Mouse (Mus musculus) E14TG2a.4 (cell line): ENCODE measurements around the gene Msln.

Source experiments
- H3K27me3 ChIP-seq: 2 replicates; pipeline ENCODE4 v1.6.1; 2014; ENCODE audit warnings: low read length, control low read depth; ENCODE audit not compliant: insufficient read depth
- H3K36me3 ChIP-seq: 2 replicates; pipeline ENCODE4 v1.6.1; 2014; ENCODE audit warnings: low read length, control low read depth; ENCODE audit not compliant: insufficient read depth
- H3K4me1 ChIP-seq: replicated peaks from 2 replicates; pipeline ENCODE4 v1.6.1; 2014; ENCODE audit warnings: low read depth, low read length, control low read depth
- H3K4me3 ChIP-seq: replicated peaks from 2 replicates; pipeline ENCODE4 v1.5.1; 2014; ENCODE audit warnings: mild to moderate bottlenecking, low read length
- H3K9me3 ChIP-seq: 2 replicates; pipeline ENCODE4 v1.6.1; 2014; ENCODE audit warnings: low read length, control low read depth
- CTCF ChIP-seq: conservative IDR thresholded peaks from 2 replicates; pipeline ENCODE4 v1.5.1; 2014; ENCODE audit warnings: low read length
- NANOG ChIP-seq: IDR thresholded peaks from 2 replicates; pipeline ENCODE4 v1.6.1; 2014; ENCODE audit warnings: borderline replicate concordance, low read length, mixed read lengths
- POU5F1 ChIP-seq: IDR thresholded peaks from 2 replicates; pipeline ENCODE4 v1.6.1; 2014; ENCODE audit warnings: low read length, borderline replicate concordance

The Msln gene

GRCm38 (mm10) chr17:25721476-25721875 is 32.7 kb downstream of the Msln start:
- peaks cover 87% of the 10 kb centered on the region for H3K4me1 ChIP-seq
- peaks cover 89% of the 10 kb centered on the region for H3K36me3 ChIP-seq
- H3K27me3 ChIP-seq = peaks cover 5% of the 10 kb centered on the region; the same call in 1 of the 2 replicates
- H3K9me3 ChIP-seq = no peaks in the 10 kb centered on the region
- no peak for TF ChIP-seq CTCF
- TF ChIP-seq POU5F1 = no peak
- no peak for TF ChIP-seq NANOG
- no peak overlapping the region for H3K4me3 ChIP-seq

DNA sequence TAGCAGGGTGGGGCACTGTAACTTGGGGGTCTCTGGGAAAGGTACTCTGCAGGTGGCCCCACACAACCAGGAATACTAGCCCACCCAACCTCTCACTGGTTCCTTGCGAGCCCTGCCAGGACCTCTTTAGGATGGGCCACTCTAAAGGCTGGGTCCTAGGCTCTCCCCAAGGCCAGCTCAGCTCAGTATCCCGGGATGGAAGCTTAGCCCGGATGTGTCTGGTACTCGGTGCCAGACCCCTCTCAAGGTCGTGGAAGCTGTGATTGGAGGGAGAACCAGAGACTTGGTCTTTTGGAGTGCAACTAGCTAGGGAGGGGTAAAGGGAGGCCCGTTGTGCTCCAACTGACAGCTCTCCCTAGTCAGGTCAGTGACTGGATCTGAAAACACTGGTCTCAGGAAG is 36.5 kb downstream of the Msln start:
- TF ChIP-seq NANOG (no peak), POU5F1 (no peak), CTCF (no peak)
- Histone ChIP-seq H3K4me3 (peak overlapping the region; percentile 72), H3K27me3 (peaks cover 15% of the 10 kb centered on the region), H3K4me1 (peaks cover 77% of the 10 kb centered on the region), H3K36me3 (peaks cover 51% of the 10 kb centered on the region), H3K9me3 (0 out of 2 replicates have a peak, but pooled peaks cover 3% of the 10 kb centered on the region)

DNA sequence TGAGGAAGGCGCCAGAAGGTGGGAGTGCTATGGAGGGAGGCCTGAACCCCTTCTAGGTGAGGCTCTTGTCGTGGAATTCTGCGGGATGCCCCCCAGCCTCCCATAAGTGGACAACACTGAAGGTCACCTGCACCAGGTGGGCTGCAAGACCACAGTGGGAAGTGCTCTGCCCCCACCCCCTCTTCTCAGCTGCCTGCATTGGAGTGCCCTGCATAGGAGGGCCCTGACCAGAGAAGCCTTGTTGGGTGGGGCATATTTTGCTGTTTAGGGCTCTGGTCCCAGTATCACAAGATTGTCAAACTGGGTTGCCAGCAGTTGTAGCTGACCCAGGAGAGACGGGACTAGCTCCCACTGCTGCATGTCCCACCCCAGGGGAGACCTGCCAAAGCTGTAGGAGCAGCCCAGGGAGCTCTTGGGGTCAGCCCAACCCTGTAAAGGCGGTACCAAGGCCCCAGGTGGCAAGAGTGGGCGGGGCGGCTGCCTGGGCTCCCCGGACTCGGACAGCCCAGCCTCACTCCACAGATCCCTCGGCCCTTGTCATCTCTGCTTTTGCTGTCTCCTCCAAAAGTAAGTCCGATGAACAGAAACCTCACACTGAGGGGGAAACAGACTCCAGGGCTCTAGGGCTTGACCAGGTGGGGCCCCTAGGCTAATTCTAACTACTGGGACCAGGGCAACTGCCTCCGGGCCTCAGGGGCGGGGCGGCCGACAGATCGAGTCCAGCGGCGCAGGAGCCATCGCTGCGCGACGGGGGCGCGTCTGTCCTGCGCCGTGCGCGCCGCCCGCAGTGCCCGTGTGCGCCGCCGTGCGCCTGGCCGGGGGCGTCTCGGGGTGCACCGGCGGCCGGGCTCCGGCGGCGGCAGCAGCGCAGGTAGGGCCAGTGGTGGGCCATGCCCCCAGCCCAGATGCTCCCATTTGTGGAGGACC is 37.2 kb downstream of the Msln start, which contains the start of gene Gng13:
Gene Gng13, plus strand, starts transcription at position 461 of the 927 bp plus-strand sequence.
- 0 out of 2 replicates have a peak, but pooled peaks cover 3% of the 10 kb centered on the region for H3K9me3 ChIP-seq
- no peak for TF ChIP-seq POU5F1
- TF ChIP-seq NANOG = no peak
- no peak for TF ChIP-seq CTCF

GRCm38 (mm10) chr17:25716130-25716529 is 38.0 kb downstream of the Msln start:
- Histone ChIP-seq H3K36me3 (peaks cover 35% of the 10 kb centered on the region), H3K4me1 (peaks cover 61% of the 10 kb centered on the region), H3K27me3 (peaks cover 15% of the 10 kb centered on the region), H3K9me3 (0 out of 2 replicates have a peak, but pooled peaks cover 3% of the 10 kb centered on the region), H3K4me3 (peak overlapping the region; percentile 72; the same call in 1 of the 2 replicates)
- TF ChIP-seq NANOG (no peak), CTCF (no peak), POU5F1 (no peak)

More for the DNA sequence above, 37.2 kb downstream of the Msln start, which contains the start of gene Gng13:
- peaks cover 69% of the 10 kb centered on the region for H3K4me1 ChIP-seq
- H3K4me3 ChIP-seq = peak within 1 kb of the TSS; percentile 72
- H3K36me3 ChIP-seq = peaks cover 44% of the 10 kb centered on the region
- peaks cover 15% of the 10 kb centered on the region for H3K27me3 ChIP-seq

DNA sequence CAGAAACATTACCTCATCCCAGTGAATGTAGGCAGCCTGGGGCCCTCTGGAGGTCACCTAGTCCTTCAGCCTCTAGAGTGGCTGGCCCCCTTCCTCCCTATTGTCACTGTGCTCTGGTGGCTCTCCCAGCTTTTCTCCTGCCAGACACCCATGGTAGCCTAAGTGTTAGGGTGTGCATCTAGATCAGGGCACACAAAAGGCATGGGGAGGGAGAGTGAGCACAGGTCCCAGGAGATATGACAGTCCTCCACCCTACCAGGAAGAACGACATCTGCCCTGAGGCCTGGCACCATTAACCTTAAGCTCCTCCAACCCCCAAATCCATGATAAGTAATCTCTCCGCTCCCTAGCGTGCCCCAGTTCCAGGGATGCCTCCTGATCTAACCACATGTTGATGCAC is 38.6 kb downstream of the Msln start:
- H3K4me1 ChIP-seq = peaks cover 58% of the 10 kb centered on the region
- H3K27me3 ChIP-seq = peaks cover 15% of the 10 kb centered on the region
- 0 out of 2 replicates have a peak, but pooled peaks cover 3% of the 10 kb centered on the region for H3K9me3 ChIP-seq
- 0 out of 2 replicates have a peak overlapping the region, but pooled peaks have one; percentile 72 for H3K4me3 ChIP-seq
- TF ChIP-seq NANOG = no peak
- no peak for TF ChIP-seq CTCF
- TF ChIP-seq POU5F1 = no peak
- peaks cover 30% of the 10 kb centered on the region for H3K36me3 ChIP-seq

GRCm38 (mm10) chr17:25711136-25711535 is 43.0 kb downstream of the Msln start:
- TF ChIP-seq CTCF (no peak), NANOG (no peak), POU5F1 (no peak)
- Histone ChIP-seq H3K4me1 (peaks cover 23% of the 10 kb centered on the region), H3K4me3 (no peak overlapping the region), H3K27me3 (peaks cover 11% of the 10 kb centered on the region), H3K9me3 (0 out of 2 replicates have a peak, but pooled peaks cover 3% of the 10 kb centered on the region), H3K36me3 (no peaks in the 10 kb centered on the region)

- Histone ChIP-seq H3K36me3 (no peaks in the 10 kb centered on the region), H3K4me1 (peaks cover 14% of the 10 kb centered on the region), H3K4me3 (no peak overlapping the region), H3K27me3 (peaks cover 5% of the 10 kb centered on the region; the same call in 1 of the 2 replicates), H3K9me3 (0 out of 2 replicates have a peak, but pooled peaks cover 3% of the 10 kb centered on the region)
- no peak for TF ChIP-seq POU5F1
- TF ChIP-seq CTCF = no peak
- TF ChIP-seq NANOG = no peak
These were observed 44.2 kb downstream of the Msln start for GRCm38 (mm10) chr17:25709994-25710393.

- Histone ChIP-seq H3K36me3 (no peaks in the 10 kb centered on the region), H3K4me3 (no peak overlapping the region), H3K27me3 (peaks cover 4% of the 10 kb centered on the region; the same call in 1 of the 2 replicates), H3K4me1 (peaks cover 14% of the 10 kb centered on the region), H3K9me3 (no peaks in the 10 kb centered on the region)
- no peak for TF ChIP-seq POU5F1
- TF ChIP-seq CTCF = peak; percentile 40
These were observed 53.2 kb downstream of the Msln start for GRCm38 (mm10) chr17:25700863-25701496.
